Mouse (Mus musculus): Measurements from ENCODE around the gene Map2k3. TPM values are rescaled to one million over a fixed set of nuclear protein-coding genes. Genes with fewer than 3 reads are reported as not detected.
A peak's percentile ranks its signal among the peaks of the same experiment; 100 is the strongest.

Gene Map2k3
- polyA plus RNA-seq, 1 experiment from 2014 or later = 102 TPM

DNA sequence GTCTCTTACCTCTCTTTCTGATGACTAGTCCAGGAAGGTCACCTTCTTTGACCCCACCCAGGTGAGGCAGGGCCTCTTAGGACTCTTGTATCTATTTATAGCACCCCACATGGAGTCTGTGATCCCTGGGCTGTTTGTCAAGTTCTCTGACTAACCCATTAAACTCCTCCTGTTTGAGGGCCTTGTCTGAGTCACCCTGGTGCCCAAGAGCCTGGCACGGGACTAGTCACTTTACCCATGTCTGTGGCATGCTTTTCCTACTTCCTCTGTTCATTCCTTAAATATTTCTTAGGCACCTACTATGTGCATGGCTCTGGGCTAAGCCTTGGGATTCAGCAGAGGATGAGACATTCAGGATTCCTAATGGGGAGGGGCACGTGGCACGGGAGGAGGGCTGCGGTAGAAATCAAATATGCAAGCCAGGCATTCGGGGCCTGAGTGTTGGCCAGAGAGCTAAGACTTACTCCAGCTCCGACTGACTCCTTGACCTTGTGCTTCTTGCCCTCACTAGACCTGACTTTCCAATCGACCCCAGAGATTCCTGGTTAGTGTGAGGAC lies 1.0 kb upstream of the Map2k3 start:
- H3K4me1 ChIP-seq = peaks cover 48% of the 10 kb centered on the region
- peak overlapping the region; percentile 39; the same call in 1 of the 2 replicates for H3K9ac ChIP-seq
- no peaks in the 10 kb centered on the region for H3K27me3 ChIP-seq
- no peak overlapping the region for H3K27ac ChIP-seq
- H3K9me3 ChIP-seq = no peaks in the 10 kb centered on the region
- 28% methylated on average over 7 of the region's 7 CpGs for WGBS
- peak overlapping the region; percentile 78 for H3K4me3 ChIP-seq
- no peak for ATAC-seq (ENCODE audit: insufficient number of reproducible peaks, low FRiP score, low TSS enrichment, low read depth)
- peaks cover 4% of the 10 kb centered on the region for H3K36me3 ChIP-seq
- peak overlapping the region; percentile 79 for H3K4me2 ChIP-seq

DNA sequence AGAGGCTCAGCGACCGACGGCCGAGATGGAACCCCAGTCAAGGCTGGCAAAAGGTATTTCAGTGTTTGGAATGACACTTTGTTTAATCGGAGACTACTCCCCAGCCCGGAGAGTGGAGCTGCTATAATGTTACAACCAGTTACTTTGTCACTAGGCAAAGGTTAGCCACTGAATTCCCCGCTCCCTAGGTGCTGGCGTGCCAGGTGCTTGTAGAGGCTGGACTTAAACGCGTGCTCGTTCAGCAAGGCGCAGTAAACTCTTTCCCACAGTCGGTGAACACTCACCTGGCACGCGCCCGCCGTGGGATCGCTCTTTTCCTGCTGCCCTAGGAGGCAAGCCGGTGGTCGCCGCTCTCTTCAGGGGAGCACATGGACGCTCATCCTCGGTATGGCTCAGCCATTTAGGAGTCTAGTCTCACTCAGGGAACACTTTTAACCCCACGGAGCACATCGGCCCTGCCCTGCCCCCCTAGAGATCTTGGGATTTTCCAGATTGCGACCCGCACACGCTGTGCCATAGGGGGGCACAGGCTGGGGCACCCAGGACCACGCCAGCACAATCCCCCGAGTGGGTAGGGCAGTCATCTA lies 458 bp upstream of the Map2k3 start:
- whole genome bisulfite sequencing = 2% methylated on average over 30 of the region's 30 CpGs
- Histone ChIP-seq H3K9ac (peak overlapping the region; percentile 39), H3K27ac (no peak overlapping the region), H3K27me3 (no peaks in the 10 kb centered on the region), H3K4me1 (peaks cover 52% of the 10 kb centered on the region), H3K36me3 (peaks cover 4% of the 10 kb centered on the region), H3K4me2 (peak overlapping the region; percentile 79), H3K4me3 (peak overlapping the region; percentile 78), H3K9me3 (no peaks in the 10 kb centered on the region)
- ATAC-seq (ENCODE audit: insufficient number of reproducible peaks, low FRiP score, low TSS enrichment, low read depth) = peak; percentile 33

DNA sequence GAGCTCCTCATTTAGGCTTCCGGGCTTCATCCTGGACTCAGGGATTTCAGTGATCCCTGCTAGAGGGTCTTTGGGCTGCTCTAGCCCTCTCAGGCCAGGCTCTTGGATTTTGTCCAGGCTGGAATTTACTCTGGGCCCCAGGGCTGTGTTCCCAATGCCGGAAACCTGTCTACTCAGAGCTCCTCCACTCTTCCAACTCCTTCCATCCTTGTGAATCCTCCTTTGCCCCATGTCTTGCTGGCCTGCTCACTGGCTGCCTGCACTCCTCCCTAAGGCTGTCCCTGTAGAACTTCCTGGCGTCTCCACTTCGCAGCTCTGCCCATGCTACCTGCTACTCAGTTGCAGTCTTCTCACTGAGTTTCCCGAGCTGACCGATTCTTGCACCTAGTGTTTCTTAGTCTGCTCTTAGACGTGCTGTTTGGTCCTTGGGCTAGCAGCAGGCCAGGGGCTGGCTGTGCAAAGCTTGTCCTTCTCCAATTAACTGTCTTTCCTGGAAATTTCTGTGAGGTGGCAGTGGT lies 729 bp downstream of the Map2k3 start:
- peak overlapping the region; percentile 79 for H3K4me2 ChIP-seq
- no peaks in the 10 kb centered on the region for H3K27me3 ChIP-seq
- WGBS = 5% methylated on average over 7 of the region's 7 CpGs
- H3K9me3 ChIP-seq = no peaks in the 10 kb centered on the region
- H3K4me1 ChIP-seq = peaks cover 49% of the 10 kb centered on the region
- H3K36me3 ChIP-seq = peaks cover 4% of the 10 kb centered on the region
- H3K9ac ChIP-seq = peak overlapping the region; percentile 78
- peak overlapping the region; percentile 71 for H3K27ac ChIP-seq
- ATAC-seq (ENCODE audit: insufficient number of reproducible peaks, low FRiP score, low TSS enrichment, low read depth) = no peak
- H3K4me3 ChIP-seq = peak overlapping the region; percentile 78

DNA sequence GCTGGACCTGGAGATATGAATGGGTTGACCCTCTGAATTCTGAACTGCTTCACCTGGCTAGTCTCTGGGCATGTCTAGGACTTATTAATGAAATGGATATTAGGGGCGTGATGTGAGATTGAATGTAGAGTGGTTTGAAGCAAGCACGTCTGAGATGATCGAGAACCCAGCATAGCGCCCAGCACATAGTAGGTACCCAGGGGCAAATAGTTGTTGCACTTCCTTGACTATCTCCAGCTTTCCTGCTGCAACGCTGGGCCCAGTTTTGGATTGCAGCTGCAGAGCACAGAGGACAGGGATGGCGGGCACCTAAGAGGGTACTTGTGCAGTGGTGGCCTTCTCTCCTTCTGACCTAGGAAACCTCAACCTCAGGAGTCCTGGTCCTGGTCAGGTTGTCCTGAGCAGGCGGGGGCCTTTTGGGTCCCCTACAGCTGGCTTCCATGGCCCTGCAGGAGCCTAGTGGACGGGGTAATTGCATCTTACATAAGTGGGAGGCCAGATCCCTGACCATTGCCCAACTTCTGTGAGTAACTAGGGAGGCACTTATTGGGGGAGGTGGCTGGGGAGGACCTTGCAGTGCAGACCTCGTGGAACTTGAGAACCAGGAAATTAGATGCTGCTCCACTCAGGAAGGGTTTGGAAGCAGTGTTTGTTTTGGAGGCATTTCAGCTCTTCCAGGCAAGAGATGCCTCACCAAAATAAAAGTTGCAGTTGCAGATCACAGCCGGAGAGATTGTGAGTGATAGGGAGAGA lies 1.5 kb downstream of the Map2k3 start:
- no peaks in the 10 kb centered on the region for H3K9me3 ChIP-seq
- H3K9ac ChIP-seq = peak overlapping the region; percentile 78; the same call in 1 of the 2 replicates
- H3K4me2 ChIP-seq = peak overlapping the region; percentile 79
- no peak for ATAC-seq (ENCODE audit: insufficient number of reproducible peaks, low FRiP score, low TSS enrichment, low read depth)
- peaks cover 46% of the 10 kb centered on the region for H3K4me1 ChIP-seq
- 73% methylated on average over 10 of the region's 10 CpGs for WGBS
- peaks cover 4% of the 10 kb centered on the region for H3K36me3 ChIP-seq
- H3K27ac ChIP-seq = no peak overlapping the region
- H3K27me3 ChIP-seq = no peaks in the 10 kb centered on the region
- H3K4me3 ChIP-seq = peak overlapping the region; percentile 78

DNA sequence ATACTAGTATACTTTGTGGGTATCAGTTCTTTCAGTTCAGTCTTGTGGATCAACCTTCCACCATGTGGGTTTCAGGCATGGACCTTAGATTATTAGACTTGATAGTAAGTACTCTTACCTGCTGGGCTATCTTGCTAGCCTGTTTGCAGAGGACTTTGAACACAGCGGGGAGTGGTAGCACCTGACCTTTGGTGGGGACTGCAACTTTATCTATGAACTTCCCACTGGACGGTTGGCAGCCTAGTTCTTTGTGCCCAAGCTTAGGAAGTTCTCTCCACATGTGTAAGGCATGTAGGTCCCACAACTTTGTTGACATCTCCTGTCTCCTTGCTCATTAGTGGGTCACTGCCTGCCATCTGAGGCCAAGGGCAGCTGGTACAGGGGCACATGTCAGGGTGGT lies 3.0 kb downstream of the Map2k3 start:
- Histone ChIP-seq H3K27ac (no peak overlapping the region), H3K9ac (no peak overlapping the region), H3K27me3 (no peaks in the 10 kb centered on the region), H3K9me3 (no peaks in the 10 kb centered on the region), H3K4me2 (no peak overlapping the region), H3K36me3 (peaks cover 4% of the 10 kb centered on the region), H3K4me1 (peaks cover 46% of the 10 kb centered on the region), H3K4me3 (no peak overlapping the region)
- no peak for ATAC-seq (ENCODE audit: insufficient number of reproducible peaks, low FRiP score, low TSS enrichment, low read depth)
- WGBS = 83% methylated on average over 2 of the region's 2 CpGs

DNA sequence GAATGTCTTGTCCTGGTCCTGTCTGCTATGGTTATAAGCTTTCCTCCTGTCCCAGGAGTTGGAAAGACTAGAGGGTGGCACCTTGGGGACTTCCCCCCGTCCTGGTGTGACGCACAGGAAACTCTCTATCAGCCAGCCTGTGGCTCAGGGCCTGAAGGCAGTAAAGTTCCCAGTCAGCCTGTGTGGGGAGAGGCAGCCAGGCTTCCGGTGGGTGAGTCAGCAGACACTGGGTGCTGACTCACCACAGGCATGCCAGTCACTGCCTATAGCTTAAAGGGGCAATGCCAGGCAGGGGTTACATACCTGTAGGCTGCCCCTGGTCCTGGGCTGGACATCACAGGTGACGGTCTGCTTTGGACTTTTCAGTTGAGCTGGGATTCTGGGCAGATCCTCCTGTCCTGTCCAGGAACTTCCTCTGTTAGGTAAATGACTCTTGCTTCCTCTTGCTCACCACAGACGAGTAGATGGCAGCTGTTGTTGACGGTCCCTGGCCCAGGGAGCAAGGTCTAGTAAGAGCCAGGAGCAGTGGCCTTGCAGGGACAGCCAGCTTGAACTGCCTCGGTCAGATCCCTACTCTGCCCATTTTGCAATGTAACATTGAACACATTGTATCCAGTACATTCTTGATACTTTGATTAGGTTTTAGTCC lies 3.6 kb downstream of the Map2k3 start:
- Histone ChIP-seq H3K36me3 (peaks cover 4% of the 10 kb centered on the region), H3K9me3 (no peaks in the 10 kb centered on the region), H3K9ac (no peak overlapping the region), H3K27ac (no peak overlapping the region), H3K27me3 (no peaks in the 10 kb centered on the region), H3K4me2 (no peak overlapping the region), H3K4me1 (peaks cover 46% of the 10 kb centered on the region), H3K4me3 (no peak overlapping the region)
- 64% methylated on average over 7 of the region's 7 CpGs for WGBS
- no peak for ATAC-seq (ENCODE audit: insufficient number of reproducible peaks, low FRiP score, low TSS enrichment, low read depth)

DNA sequence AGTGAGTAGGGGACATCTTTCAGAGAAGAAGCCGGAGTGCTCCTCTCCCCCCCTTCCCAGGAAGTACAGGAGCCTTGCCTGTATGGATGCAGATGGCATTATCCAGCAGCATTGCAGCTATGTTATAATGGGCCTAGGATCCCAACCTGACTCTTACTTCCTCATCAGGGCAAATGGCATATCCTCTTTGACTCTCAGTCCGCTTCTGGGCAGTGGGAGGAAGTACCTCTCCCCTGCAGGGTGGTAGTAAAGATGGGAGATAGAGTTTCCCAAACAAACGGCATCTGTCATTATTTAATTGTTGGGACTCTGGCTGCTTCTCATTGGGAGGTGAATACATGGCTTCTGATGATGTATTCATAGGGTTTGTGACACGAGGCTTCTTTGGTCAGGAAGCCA lies 4.1 kb downstream of the Map2k3 start:
- H3K9me3 ChIP-seq = no peaks in the 10 kb centered on the region
- no peak overlapping the region for H3K9ac ChIP-seq
- peaks cover 4% of the 10 kb centered on the region for H3K36me3 ChIP-seq
- WGBS = 67% methylated on average over 4 of the region's 4 CpGs
- H3K27ac ChIP-seq = no peak overlapping the region
- no peak overlapping the region for H3K4me3 ChIP-seq
- peaks cover 41% of the 10 kb centered on the region for H3K4me1 ChIP-seq
- H3K4me2 ChIP-seq = no peak overlapping the region
- H3K27me3 ChIP-seq = no peaks in the 10 kb centered on the region
- no peak for ATAC-seq (ENCODE audit: insufficient number of reproducible peaks, low FRiP score, low TSS enrichment, low read depth)

DNA sequence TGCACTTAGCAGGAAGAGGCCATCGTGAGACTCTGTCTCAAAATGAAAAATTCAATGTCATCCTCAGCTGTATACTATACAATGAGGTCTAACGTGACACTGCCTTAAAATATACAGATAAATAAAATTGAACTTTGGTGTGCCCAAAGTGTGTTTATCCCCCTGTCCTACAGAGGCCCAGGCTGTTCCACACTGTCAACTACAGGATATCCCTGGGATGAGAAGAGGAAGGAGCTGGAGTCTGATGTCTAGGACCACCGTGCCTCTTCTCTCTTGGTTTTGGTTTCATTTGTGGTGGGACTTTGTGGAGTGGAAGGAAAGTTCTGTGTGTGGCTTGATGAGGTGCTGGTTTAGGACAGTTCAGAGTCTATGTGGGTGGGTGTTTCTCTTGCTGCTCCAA lies 5.8 kb downstream of the Map2k3 start:
- no peak for ATAC-seq (ENCODE audit: insufficient number of reproducible peaks, low FRiP score, low TSS enrichment, low read depth)
- Histone ChIP-seq H3K4me1 (peaks cover 37% of the 10 kb centered on the region), H3K27ac (no peak overlapping the region), H3K9me3 (no peaks in the 10 kb centered on the region), H3K36me3 (peaks cover 13% of the 10 kb centered on the region), H3K4me2 (no peak overlapping the region), H3K4me3 (no peak overlapping the region), H3K9ac (no peak overlapping the region), H3K27me3 (no peaks in the 10 kb centered on the region)
- 87% methylated on average over 3 of the region's 3 CpGs for WGBS

DNA sequence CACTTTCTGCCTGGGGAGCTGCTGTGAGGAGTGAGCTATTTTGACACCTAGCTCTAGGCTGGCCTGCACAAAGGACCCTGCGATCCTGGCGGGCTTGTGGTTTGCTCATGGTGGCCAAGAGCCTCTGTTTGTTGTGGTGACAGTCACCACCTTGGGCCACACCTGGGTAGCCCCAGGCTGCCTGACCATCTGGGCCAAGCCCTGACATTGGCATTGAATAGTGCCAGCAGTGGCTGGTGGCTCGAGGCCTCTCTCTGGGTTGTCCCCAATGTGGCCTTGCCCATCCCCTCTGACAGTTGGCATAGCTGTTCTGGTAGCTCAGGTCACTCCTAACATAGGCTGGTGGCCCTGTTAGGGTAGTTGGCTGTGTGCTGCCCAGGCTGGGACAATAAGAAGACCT lies 7.7 kb downstream of the Map2k3 start:
- H3K27me3 ChIP-seq = no peaks in the 10 kb centered on the region
- H3K4me2 ChIP-seq = no peak overlapping the region
- 93% methylated on average over 3 of the region's 3 CpGs for WGBS
- no peak overlapping the region for H3K4me3 ChIP-seq
- H3K36me3 ChIP-seq = peaks cover 27% of the 10 kb centered on the region
- no peak overlapping the region for H3K27ac ChIP-seq
- peaks cover 19% of the 10 kb centered on the region; the same call in 1 of the 2 replicates for H3K4me1 ChIP-seq
- no peak overlapping the region for H3K9ac ChIP-seq
- no peak for ATAC-seq (ENCODE audit: insufficient number of reproducible peaks, low FRiP score, low TSS enrichment, low read depth)
- H3K9me3 ChIP-seq = no peaks in the 10 kb centered on the region

DNA sequence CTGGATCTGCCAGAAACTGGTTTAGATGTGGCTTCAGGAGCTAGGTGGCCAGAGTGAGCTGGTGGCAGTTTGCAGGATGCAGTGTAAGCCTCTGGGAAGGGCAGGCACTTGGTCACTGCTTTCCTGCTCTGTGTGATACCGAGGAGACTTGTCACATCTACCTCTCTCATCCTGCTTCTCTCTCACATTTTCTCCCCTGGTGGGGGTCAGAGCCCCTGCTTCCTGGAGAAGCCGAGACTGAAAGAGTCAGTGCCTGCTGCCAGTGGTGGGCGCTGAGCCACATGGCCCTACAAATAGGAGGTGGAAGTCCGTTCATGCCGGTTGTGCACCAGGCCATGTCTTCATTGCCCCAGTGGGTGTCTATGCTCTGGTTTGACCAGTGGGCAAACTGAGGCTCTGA lies 8.7 kb downstream of the Map2k3 start:
- Histone ChIP-seq H3K36me3 (peaks cover 35% of the 10 kb centered on the region), H3K27me3 (no peaks in the 10 kb centered on the region), H3K27ac (peak overlapping the region; percentile 50; the same call in 1 of the 2 replicates), H3K4me1 (peaks cover 12% of the 10 kb centered on the region; the same call in 1 of the 2 replicates), H3K4me2 (no peak overlapping the region), H3K4me3 (no peak overlapping the region), H3K9me3 (no peaks in the 10 kb centered on the region), H3K9ac (no peak overlapping the region)
- 84% methylated on average over 5 of the region's 5 CpGs for WGBS
- no peak for ATAC-seq (ENCODE audit: insufficient number of reproducible peaks, low FRiP score, low TSS enrichment, low read depth)

DNA sequence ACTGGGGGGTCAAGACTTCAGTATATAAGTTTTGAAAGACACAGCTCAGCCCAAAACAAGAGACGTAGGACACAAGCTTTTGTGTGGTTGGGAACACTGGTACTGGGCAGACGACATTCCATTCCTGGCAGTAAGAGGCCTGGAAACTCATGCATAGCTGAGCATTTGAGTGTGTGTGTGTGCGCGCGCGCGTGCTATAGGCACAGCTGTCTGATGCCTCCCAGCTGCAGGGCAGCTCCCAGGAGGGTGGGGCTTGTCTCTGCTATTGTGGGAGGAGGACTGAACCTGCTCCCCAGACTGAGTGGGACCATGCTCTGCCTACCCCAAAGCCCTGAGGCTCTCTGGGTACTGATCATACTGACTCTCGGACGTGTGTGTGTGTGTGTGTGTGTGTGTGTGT lies 9.5 kb downstream of the Map2k3 start:
- H3K27ac ChIP-seq = peak overlapping the region; percentile 50; the same call in 1 of the 2 replicates
- H3K9ac ChIP-seq = no peak overlapping the region
- 45% methylated on average over 9 of the region's 9 CpGs for WGBS
- H3K27me3 ChIP-seq = no peaks in the 10 kb centered on the region
- no peak overlapping the region for H3K4me2 ChIP-seq
- H3K4me3 ChIP-seq = no peak overlapping the region
- no peaks in the 10 kb centered on the region for H3K9me3 ChIP-seq
- ATAC-seq (ENCODE audit: insufficient number of reproducible peaks, low FRiP score, low TSS enrichment, low read depth) = peak; percentile 52; the same call in 1 of the 2 replicates
- H3K36me3 ChIP-seq = peaks cover 44% of the 10 kb centered on the region
- 0 out of 2 replicates have a peak, but pooled peaks cover 6% of the 10 kb centered on the region for H3K4me1 ChIP-seq

Measured in limb, embryonic 15.5 days (tissue).